ENCODE assay signal across 11 mouse cellular contexts in the genomic region with DNA sequence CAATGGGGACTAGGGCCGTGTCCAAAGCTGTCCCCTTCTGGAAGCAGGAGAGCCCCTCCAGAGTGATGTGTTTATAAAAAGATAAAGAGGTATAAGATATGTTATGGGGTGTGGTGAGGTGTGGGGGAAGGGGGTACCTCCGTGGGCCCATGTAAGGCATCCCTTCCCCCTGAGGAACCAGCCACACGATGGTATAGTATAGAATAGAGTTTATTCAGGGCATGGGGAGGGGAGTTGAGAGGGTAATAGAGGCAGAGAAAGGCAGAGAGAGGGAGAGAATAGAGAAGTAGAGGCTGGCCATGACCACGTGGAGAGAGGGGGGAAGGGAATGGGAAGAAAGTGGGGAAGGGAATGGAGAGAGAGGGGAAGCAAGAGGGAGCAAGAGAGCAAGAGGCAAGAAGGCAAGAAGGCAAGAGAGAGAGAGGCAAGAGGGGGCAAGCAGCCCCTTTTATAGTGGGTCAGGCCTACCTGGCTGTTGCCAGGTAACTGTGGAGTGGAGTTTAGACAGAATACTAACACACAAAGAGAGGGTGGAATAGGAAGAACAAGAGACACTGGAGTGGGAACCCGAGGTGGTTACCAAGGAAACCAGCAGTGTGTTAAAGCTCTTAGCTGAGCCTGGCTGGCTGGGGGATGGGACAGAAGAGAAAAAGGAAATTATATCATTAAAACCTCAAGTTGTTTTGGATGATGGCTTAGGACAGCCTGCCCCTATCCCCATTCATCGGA. TPM values are rescaled to one million over a fixed set of nuclear protein-coding genes. Genes with fewer than 3 reads are reported as not detected.
DNase-seq lines count a peak whose midpoint lies in the region; ATAC-seq and TF ChIP-seq lines count a peak whose summit lies in the region.
"Had no signal": no experiment of that assay in that cellular context is flagged by ENCODE, and none has a peak within 500 bp of the region (broad histone marks: within the 10 kb centered on the region; RNA-seq: fewer than 3 reads in every experiment).

No protein-coding gene starts in this region.

- ATAC-seq in forebrain, embryonic 15.5 days (replicated peaks), result peak; percentile 95
- no peak for ATAC-seq in kidney, embryonic 15.5 days (replicated peaks; ENCODE audit: low FRiP score)

- no peak for TF ChIP-seq CTCF in heart, adult 2 months (IDR thresholded peaks at IDR 0.05)

- no peaks in the 10 kb centered on the region for H3K9me3 ChIP-seq in forebrain, embryonic 15.5 days
- H3K9me3 ChIP-seq in kidney, embryonic 15.5 days (replicated peaks), result no peaks in the 10 kb centered on the region
- H3K9me3 ChIP-seq: heart, embryonic 12.5 days had no signal

- H3K4me3 ChIP-seq in forebrain, embryonic 15.5 days, result no peak overlapping the region
- H3K4me3 ChIP-seq in heart, adult 2 months, result no peak overlapping the region
- no peak overlapping the region for H3K4me3 ChIP-seq in kidney, embryonic 15.5 days (replicated peaks)
- H3K4me3 ChIP-seq: heart, embryonic 12.5 days had no signal

- H3K79me2 ChIP-seq in heart, adult 2 months (replicated peaks; ENCODE audit: control insufficient read depth, insufficient read depth, low read length), result no peaks in the 10 kb centered on the region

- 31% methylated on average over 6 of the region's 6 CpGs for WGBS in forebrain, embryonic 15.5 days
- 54% methylated on average over 6 of the region's 6 CpGs for WGBS in heart, adult 2 months
- 54% methylated on average over 6 of the region's 6 CpGs for whole genome bisulfite sequencing in kidney, embryonic 15.5 days

- no peaks in the 10 kb centered on the region for H3K27me3 ChIP-seq in forebrain, embryonic 15.5 days
- H3K27me3 ChIP-seq in heart, adult 2 months (ENCODE audit: control insufficient read depth, insufficient read depth, low read length), result no peaks in the 10 kb centered on the region
- H3K27me3 ChIP-seq in kidney, embryonic 15.5 days, result peaks cover 48% of the 10 kb centered on the region

- TF ChIP-seq EP300 in heart, adult 2 months (IDR thresholded peaks at IDR 0.05; ENCODE audit: insufficient read depth, low read depth, low read length), result no peak

- no peak overlapping the region for H3K9ac ChIP-seq in forebrain, embryonic 15.5 days (replicated peaks)
- H3K9ac ChIP-seq in heart, adult 2 months (ENCODE audit: low read depth, low read length), result no peak overlapping the region
- H3K9ac ChIP-seq in kidney, embryonic 15.5 days, result no peak overlapping the region
- H3K9ac ChIP-seq: heart, embryonic 12.5 days had no signal

- no peak overlapping the region for H3K4me2 ChIP-seq in forebrain, embryonic 15.5 days (replicated peaks)
- no peak overlapping the region for H3K4me2 ChIP-seq in kidney, embryonic 15.5 days
- H3K4me2 ChIP-seq: heart, embryonic 12.5 days had no signal

- H3K4me1 ChIP-seq in forebrain, embryonic 15.5 days, result no peaks in the 10 kb centered on the region
- H3K4me1 ChIP-seq in heart, adult 2 months (ENCODE audit: control insufficient read depth, insufficient read depth, low read length), result peaks cover 1% of the 10 kb centered on the region
- no peaks in the 10 kb centered on the region for H3K4me1 ChIP-seq in kidney, embryonic 15.5 days
- H3K4me1 ChIP-seq: heart, embryonic 12.5 days had no signal

- peak overlapping the region; percentile 68 for H3K27ac ChIP-seq in forebrain, embryonic 15.5 days (replicated peaks)
- H3K27ac ChIP-seq in heart, adult 2 months, result no peak overlapping the region
- H3K27ac ChIP-seq in kidney, embryonic 15.5 days, result no peak overlapping the region

- peak; percentile 14 for DNase-seq in embryo, embryonic 10 days (ENCODE audit: low spot score)
- DNase-seq in embryo, embryonic 9.5 days (ENCODE audit: extremely low spot score), result no peak
- DNase-seq in layer of hippocampus, postnatal 14 days (ENCODE audit: low spot score in 2 of 2), result peak; percentile 14 to 26
- peak; percentile 45 for DNase-seq in right cerebral cortex, adult 18-20 months
- DNase-seq in heart, adult 2 months, result no peak
- DNase-seq in ovary, postnatal 10 days (ENCODE audit: low spot score), result no peak
- DNase-seq: lung, adult 2 months had no signal

- intact Hi-C loops in heart, adult 2 months (cut with DNase I), result no loop called here

- no peaks in the 10 kb centered on the region for H3K36me3 ChIP-seq in forebrain, embryonic 15.5 days
- no peaks in the 10 kb centered on the region for H3K36me3 ChIP-seq in heart, adult 2 months (ENCODE audit: control insufficient read depth, insufficient read depth, low read length)
- H3K36me3 ChIP-seq in kidney, embryonic 15.5 days, result no peaks in the 10 kb centered on the region
- H3K36me3 ChIP-seq: heart, embryonic 12.5 days had no signal

- TF ChIP-seq POLR2A in heart, adult 2 months (IDR thresholded peaks at IDR 0.05; ENCODE audit: insufficient read depth, low read depth, low read length), result no peak

RNA-seq across cellular contexts. Expression of gene Cxcr3, which starts 6.4 kb away (rescaled TPM):
- 0.22 TPM in 1 of 2 replicates, not detected in the other for polyA plus RNA-seq in forebrain, embryonic 15.5 days (2015; fragmentation: Nextera tagmentation; extraction: Ambion mirVana)
- not detected for total RNA-seq in layer of hippocampus, postnatal 14 days (2021)
- not detected for total RNA-seq in heart, adult 2 months (2021)
- 0.64 and 0.66 TPM in 2 replicates for polyA plus RNA-seq in heart, adult 2 months (2012; rRNA removed)
- 0.14 and 0.24 TPM in 2 replicates for polyA plus RNA-seq in kidney, embryonic 15.5 days (2015; fragmentation: Nextera tagmentation; extraction: Ambion mirVana)

RNA-seq across cellular contexts. Expression of gene Gm4779, which starts 53.7 kb away (rescaled TPM):
- 0.10 and 0.27 TPM in 2 replicates for polyA plus RNA-seq in forebrain, embryonic 15.5 days (2015; fragmentation: Nextera tagmentation; extraction: Ambion mirVana)
- total RNA-seq in layer of hippocampus, postnatal 14 days (2021), result not detected
- under 1 TPM in 1 of 2 experiments, not detected in 1; 0.26 TPM for total RNA-seq in heart, adult 2 months (2021)
- polyA plus RNA-seq in heart, adult 2 months (2012; rRNA removed), result not detected in 2 replicates
- 0.18 and 0.26 TPM in 2 replicates for polyA plus RNA-seq in kidney, embryonic 15.5 days (2015; fragmentation: Nextera tagmentation; extraction: Ambion mirVana)
- polyA plus RNA-seq: large intestine, adult 2 months; lung, adult 2 months had no signal

RNA-seq across cellular contexts. Expression of gene 8030474K03Rik, which starts 54.0 kb away (rescaled TPM):
- polyA plus RNA-seq in forebrain, embryonic 15.5 days (2015; fragmentation: Nextera tagmentation; extraction: Ambion mirVana), result not detected in 2 replicates
- not detected for total RNA-seq in layer of hippocampus, postnatal 14 days (2021)
- total RNA-seq in heart, adult 2 months (2021), result under 1 TPM in 1 of 2 experiments, not detected in 1; 0.13 TPM
- polyA plus RNA-seq in heart, adult 2 months (2012; rRNA removed), result not detected in 2 replicates
- polyA plus RNA-seq in kidney, embryonic 15.5 days (2015; fragmentation: Nextera tagmentation; extraction: Ambion mirVana), result 0.36 TPM in 2 replicates
- polyA plus RNA-seq: large intestine, adult 2 months; lung, adult 2 months had no signal

Comparison
In these comparisons a context has a peak if more than half of its experiments do, and no peak if none do; other contexts are left out.
1. DNase-seq: peak in embryo, embryonic 10 days (single experiment), layer of hippocampus, postnatal 14 days (2 of 2) and right cerebral cortex, adult 18-20 months (single experiment); none in embryo, embryonic 9.5 days (single experiment), heart, adult 2 months (0 of 2) and ovary, postnatal 10 days (single experiment).